Mouse (Mus musculus) limb, embryonic 10.5 days (tissue): ENCODE data around the gene Susd3. TPM values are rescaled to one million over a fixed set of nuclear protein-coding genes. Genes with fewer than 3 reads are reported as not detected.

Experiments used
- DNase-seq: peaks from one replicate; pipeline ENCODE4 v3.0.0-alpha.2; 2017; ENCODE audit warnings: low spot score
- H3K27ac ChIP-seq: fragments of 300-500 bp; sonication (generic); 2 replicates; pipeline ENCODE4 v1.5.1; 2016; ENCODE audit warnings: mild to moderate bottlenecking
- H3K27me3 ChIP-seq: fragments of 300-500 bp; sonication (generic); 2 replicates; pipeline ENCODE4 v1.6.1; 2016; ENCODE audit warnings: low read depth, mild to moderate bottlenecking; ENCODE audit not compliant: poor library complexity, severe bottlenecking
- H3K36me3 ChIP-seq: fragments of 300-500 bp; sonication (generic); 2 replicates; pipeline ENCODE4 v1.6.1; 2016; ENCODE audit warnings: mild to moderate bottlenecking, moderate library complexity
- H3K4me1 ChIP-seq: fragments of 300-500 bp; sonication (generic); 2 replicates; pipeline ENCODE4 v1.6.1; 2016
- H3K4me3 ChIP-seq: fragments of 300-500 bp; sonication (generic); 2 replicates; pipeline ENCODE4 v1.5.1; 2016; ENCODE audit warnings: mild to moderate bottlenecking, moderate library complexity
- H3K9me3 ChIP-seq: fragments of 300-500 bp; sonication (generic); replicated peaks from 2 replicates; pipeline ENCODE4 v1.6.1; 2016; ENCODE audit warnings: mild to moderate bottlenecking
- WGBS: fragments of 180-500 bp; shearing (Covaris S2); methylation state at CpG from one replicate; pipeline ENCODE4 v1.1.7; 2016; 5-methylcytosine and 5-hydroxymethylcytosine counted together
- polyA plus RNA-seq: library from polyadenylated mRNA; unstranded; fragments of >200 nt; fragmentation: Nextera tagmentation; extraction: Ambion mirVana; gene quantifications from 2 replicates; pipeline ENCODE4 v1.2.1, GENCODE M21; 2016

The Susd3 gene
- polyA plus RNA-seq, 1 experiment from 2014 or later, result 0.45 TPM

- Histone ChIP-seq H3K4me1 (peaks cover 57% of the 10 kb centered on the region), H3K4me3 (peak within 1 kb of the TSS; percentile 83)
- under 1% methylated on average over 85 of the region's 87 CpGs for WGBS
Measured at GRCm38 (mm10) chr13:49187288-49188218, 61.0 kb downstream of the Susd3 start, which contains the start of gene Ninj1. Gene Ninj1 (plus strand): TSS chr13:49187485.

GRCm38 (mm10) chr13:49186798-49187287 is 61.7 kb downstream of the Susd3 start:
- H3K27me3 ChIP-seq, result 0 out of 2 replicates have a peak, but pooled peaks cover 10% of the 10 kb centered on the region
- H3K4me3 ChIP-seq, result peak overlapping the region; percentile 83
- DNase-seq, result peak; percentile 46
- H3K4me1 ChIP-seq, result peaks cover 57% of the 10 kb centered on the region
- H3K36me3 ChIP-seq, result no peaks in the 10 kb centered on the region
- H3K27ac ChIP-seq, result peak overlapping the region; percentile 85
- 21% methylated on average over 11 of the region's 11 CpGs for WGBS
- H3K9me3 ChIP-seq, result no peaks in the 10 kb centered on the region

More at GRCm38 (mm10) chr13:49187288-49188218, 61.0 kb downstream of the Susd3 start, which contains the start of gene Ninj1:
- H3K36me3 ChIP-seq, result no peaks in the 10 kb centered on the region
- H3K27me3 ChIP-seq, result 0 out of 2 replicates have a peak, but pooled peaks cover 10% of the 10 kb centered on the region
- peak within 1 kb of the TSS; percentile 85 for H3K27ac ChIP-seq
- H3K9me3 ChIP-seq, result no peaks in the 10 kb centered on the region
- DNase-seq, result peak; percentile 89

- no peaks in the 10 kb centered on the region for H3K36me3 ChIP-seq
- no peaks in the 10 kb centered on the region for H3K9me3 ChIP-seq
- H3K27ac ChIP-seq, result no peak overlapping the region
- WGBS, result 53% methylated on average over 5 of the region's 5 CpGs
- no peak overlapping the region for H3K4me3 ChIP-seq
- 0 out of 2 replicates have a peak, but pooled peaks cover 6% of the 10 kb centered on the region for H3K27me3 ChIP-seq
- DNase-seq, result no peak
- H3K4me1 ChIP-seq, result peaks cover 37% of the 10 kb centered on the region
Measured at GRCm38 (mm10) chr13:49183646-49184045, 64.9 kb downstream of the Susd3 start.

DNA sequence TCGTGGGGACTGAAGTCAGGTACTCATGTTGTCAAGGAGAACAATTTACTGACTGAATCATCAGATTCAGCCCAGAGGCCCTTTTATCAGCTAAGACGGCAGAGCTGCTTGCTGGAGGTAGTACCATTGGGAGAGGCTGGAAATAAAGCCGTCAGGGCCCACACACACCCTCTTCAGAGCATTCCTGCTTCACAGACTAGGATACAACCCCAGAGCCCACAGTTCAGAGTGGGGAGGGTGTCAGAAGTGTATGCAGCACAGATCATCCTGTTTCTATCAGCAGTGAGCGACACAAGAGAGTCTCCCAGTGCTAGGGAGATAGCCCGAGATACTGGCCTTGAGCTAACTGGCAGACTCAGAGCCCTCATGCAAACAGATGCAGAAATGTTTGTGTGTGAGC is 65.3 kb downstream of the Susd3 start:
- 74% methylated on average over 5 of the region's 5 CpGs for WGBS
- 0 out of 2 replicates have a peak, but pooled peaks cover 6% of the 10 kb centered on the region for H3K27me3 ChIP-seq
- no peaks in the 10 kb centered on the region for H3K9me3 ChIP-seq
- DNase-seq, result no peak
- peaks cover 34% of the 10 kb centered on the region for H3K4me1 ChIP-seq
- H3K27ac ChIP-seq, result no peak overlapping the region
- H3K4me3 ChIP-seq, result no peak overlapping the region
- no peaks in the 10 kb centered on the region for H3K36me3 ChIP-seq

- Histone ChIP-seq H3K36me3 (no peaks in the 10 kb centered on the region), H3K4me1 (peaks cover 18% of the 10 kb centered on the region), H3K9me3 (no peaks in the 10 kb centered on the region), H3K27ac (no peak overlapping the region), H3K4me3 (no peak overlapping the region), H3K27me3 (0 out of 2 replicates have a peak, but pooled peaks cover 6% of the 10 kb centered on the region)
- 81% methylated on average over 3 of the region's 3 CpGs for WGBS
- DNase-seq, result no peak
Measured at GRCm38 (mm10) chr13:49181411-49181984, 67.0 kb downstream of the Susd3 start.

GRCm38 (mm10) chr13:49180691-49181090 is 67.8 kb downstream of the Susd3 start:
- 69% methylated on average over 1 of the region's 1 CpGs for WGBS
- Histone ChIP-seq H3K36me3 (no peaks in the 10 kb centered on the region), H3K27ac (no peak overlapping the region), H3K4me1 (peaks cover 14% of the 10 kb centered on the region), H3K9me3 (no peaks in the 10 kb centered on the region), H3K27me3 (no peaks in the 10 kb centered on the region), H3K4me3 (no peak overlapping the region)
- no peak for DNase-seq

Other genes starting within 250 kb of the Susd3 start
- gene Wnk2, start 100.7 kb downstream of the Susd3 start, polyA plus RNA-seq, result 1.1 and 1.3 TPM in 2 replicates
- gene Ninj1, start 61.2 kb downstream of the Susd3 start, polyA plus RNA-seq, result 22.2 and 23.3 TPM in 2 replicates
- gene Card19, start 32.7 kb downstream of the Susd3 start, polyA plus RNA-seq, result 23.6 and 29.2 TPM in 2 replicates
- 0.62 and 0.83 TPM in 2 replicates for gene Fgd3, start 71.6 kb upstream of the Susd3 start, polyA plus RNA-seq
- gene Bicd2, start 92.9 kb upstream of the Susd3 start, polyA plus RNA-seq, result 27.0 and 31.2 TPM in 2 replicates
- gene Ippk, start 172.5 kb upstream of the Susd3 start, polyA plus RNA-seq, result 17.3 and 21.0 TPM in 2 replicates
- 1.0 and 1.5 TPM in 2 replicates for gene Tes3-ps, start 244.6 kb upstream of the Susd3 start, polyA plus RNA-seq